Mouse (Mus musculus) right cerebral cortex, postnatal 14 days (tissue): ENCODE results near the gene Tlk1.
"Not testable (repeated sequence)": the region's sequence is repeated elsewhere in the genome, so short reads cannot be mapped to it uniquely, and the experiment has no call there.

Source experiments
- DNase-seq: peaks from one replicate; pipeline ENCODE4 v3.0.0; 2022

Tlk1 gene

GRCm38 (mm10) chr2:70831709-70832350, 6.3 kb upstream of the Tlk1 start:
- DNase-seq = no peak

DNA sequence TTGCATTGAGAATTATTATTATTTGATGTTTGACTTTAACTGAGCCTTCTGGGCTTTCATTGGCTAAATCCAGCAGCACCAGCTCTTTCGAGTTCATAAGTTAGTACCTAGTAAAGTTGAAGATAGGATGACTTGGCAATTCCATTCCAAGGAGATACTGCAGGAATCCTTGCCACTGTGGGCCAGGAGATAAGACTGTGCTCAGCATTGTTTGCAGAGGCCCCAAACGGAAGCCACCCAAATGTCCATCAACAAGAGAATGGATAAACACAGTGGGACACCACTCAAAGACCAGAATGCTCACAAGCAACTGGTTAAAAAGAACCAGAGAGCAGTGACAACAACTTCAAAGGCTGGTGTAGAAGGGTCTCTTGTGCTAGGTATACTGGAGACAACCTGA, 5.2 kb upstream of the Tlk1 start:
- no peak for DNase-seq

- no peak for DNase-seq
Measured at GRCm38 (mm10) chr2:70829946-70830610, 4.5 kb upstream of the Tlk1 start.

- no peak for DNase-seq
Measured at GRCm38 (mm10) chr2:70827780-70828179, 2.3 kb upstream of the Tlk1 start.

GRCm38 (mm10) chr2:70826436-70827230, 1.1 kb upstream of the Tlk1 start:
- DNase-seq = no peak

- DNase-seq = peak; percentile 68
Measured at GRCm38 (mm10) chr2:70824838-70825370, 624 bp downstream of the Tlk1 start.

DNA sequence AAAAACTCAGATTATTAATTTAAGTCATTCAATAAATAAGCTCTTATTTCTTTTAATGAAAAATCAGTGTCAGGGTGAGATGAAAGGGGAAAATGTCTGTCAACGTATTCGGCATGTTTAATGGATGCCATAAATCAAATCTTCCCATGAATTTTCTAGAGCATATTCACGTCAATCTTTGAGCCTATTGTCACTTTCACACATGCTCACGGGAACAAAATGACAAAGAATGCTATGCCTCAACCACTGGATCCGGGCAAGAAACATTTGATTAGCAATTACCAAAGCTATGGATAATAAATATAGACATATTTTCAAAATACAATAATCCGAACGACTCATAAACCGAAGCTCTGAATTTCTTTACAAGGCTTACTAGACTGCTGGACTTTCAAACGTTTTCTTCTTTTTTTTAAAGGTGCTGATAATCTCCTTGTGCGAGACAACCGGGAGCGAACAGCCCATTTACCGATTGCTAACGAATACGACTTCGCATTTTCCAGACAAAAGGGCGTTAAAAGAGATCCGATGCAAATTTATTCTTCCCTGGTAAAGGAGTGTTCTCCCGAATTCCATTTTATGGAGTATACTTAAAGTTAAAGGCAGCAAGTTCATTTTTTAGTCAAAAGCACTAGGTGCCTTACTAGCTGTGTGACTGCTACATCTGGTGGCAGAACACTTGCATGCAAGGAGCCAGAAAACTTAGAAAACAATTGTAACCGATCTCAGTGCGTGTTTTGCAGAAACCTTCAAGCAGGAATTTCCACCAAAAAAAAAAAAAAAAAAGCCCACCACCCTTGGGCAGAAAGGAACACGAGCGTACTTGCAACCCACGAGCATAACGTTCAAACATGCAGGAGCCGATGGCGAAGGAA, 1.4 kb downstream of the Tlk1 start:
- no peak for DNase-seq

DNA sequence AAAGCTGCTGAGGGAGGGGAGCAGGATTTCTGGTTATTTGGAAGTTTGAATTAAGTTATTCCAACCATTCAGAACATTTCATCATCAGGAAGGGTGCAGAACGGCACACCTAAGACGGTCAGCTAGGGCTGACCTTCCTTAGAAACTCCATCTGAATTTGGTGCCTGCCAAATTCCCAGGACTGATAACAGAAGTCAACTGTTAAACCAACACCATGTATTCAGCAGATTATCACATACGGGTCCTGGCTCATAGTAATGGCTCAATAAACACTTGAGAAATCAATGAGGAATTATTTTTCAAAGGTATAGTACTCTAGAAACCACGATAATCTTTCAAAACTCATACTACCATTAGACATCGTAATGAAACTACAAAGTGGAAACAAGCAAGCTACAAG, 2.1 kb downstream of the Tlk1 start:
- no peak for DNase-seq

DNA sequence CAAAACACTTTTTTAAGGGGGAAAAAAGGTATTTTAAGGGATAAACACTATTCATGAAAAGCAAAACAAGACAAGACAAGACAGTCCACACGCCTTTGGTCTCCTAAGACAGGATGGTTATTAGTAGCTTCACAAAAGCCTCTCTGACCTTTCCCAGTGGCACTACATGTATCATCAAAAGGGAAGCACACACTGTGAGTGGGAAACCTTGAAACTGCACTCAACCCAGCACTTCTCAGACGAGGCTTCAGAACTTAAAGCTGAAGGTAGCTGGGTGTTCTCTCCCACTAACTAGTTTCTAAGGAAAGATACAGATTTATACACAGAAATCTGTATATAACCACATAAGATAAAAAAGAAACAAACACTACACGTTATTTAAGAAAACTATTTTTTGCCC, 8.6 kb downstream of the Tlk1 start:
- DNase-seq = no peak

DNA sequence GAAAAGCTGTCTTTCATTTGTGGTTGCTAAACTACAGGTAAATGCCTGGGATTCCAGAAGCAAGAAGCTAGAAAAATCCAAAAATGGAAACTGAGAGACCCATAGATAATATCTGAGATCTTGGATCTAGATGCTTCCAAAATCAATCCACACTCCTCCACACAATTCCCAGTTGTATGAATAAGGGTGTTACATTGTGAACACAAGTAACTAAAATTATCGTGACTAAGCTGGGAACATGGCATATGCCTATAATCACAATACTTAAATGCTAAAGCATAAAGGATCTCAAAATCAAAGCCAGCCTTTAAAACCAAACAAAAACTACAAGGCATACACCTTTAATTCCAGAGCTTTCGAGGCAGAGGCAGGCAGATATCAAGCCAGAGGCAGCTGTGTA, 9.5 kb downstream of the Tlk1 start:
- DNase-seq = no peak

DNA sequence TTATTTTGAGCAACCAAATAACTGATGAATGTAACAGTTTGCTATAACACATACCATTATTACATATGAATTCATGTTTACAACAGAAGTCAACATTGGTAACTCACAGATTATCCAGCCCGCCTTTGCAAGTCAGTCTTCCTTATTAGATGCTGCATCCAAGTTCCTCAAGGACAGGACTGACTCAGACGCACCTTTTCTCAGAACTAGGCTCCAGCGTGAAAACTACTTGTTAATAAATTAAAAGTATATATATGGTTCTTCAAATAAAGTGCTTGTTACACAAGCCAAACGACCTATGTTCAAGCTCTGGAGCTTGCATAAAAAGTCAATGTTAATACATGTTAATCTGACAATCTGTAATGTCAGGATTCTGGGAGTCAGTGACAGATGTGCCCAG, 11.9 kb downstream of the Tlk1 start:
- no peak for DNase-seq

GRCm38 (mm10) chr2:70811476-70811875, 14.1 kb downstream of the Tlk1 start:
- DNase-seq = no peak

- no peak for DNase-seq
Measured at GRCm38 (mm10) chr2:70809921-70810320, 15.6 kb downstream of the Tlk1 start.

GRCm38 (mm10) chr2:70808681-70809080, 16.8 kb downstream of the Tlk1 start:
- DNase-seq = no peak

GRCm38 (mm10) chr2:70807678-70808077, 17.9 kb downstream of the Tlk1 start:
- not testable (repeated sequence) for DNase-seq

DNA sequence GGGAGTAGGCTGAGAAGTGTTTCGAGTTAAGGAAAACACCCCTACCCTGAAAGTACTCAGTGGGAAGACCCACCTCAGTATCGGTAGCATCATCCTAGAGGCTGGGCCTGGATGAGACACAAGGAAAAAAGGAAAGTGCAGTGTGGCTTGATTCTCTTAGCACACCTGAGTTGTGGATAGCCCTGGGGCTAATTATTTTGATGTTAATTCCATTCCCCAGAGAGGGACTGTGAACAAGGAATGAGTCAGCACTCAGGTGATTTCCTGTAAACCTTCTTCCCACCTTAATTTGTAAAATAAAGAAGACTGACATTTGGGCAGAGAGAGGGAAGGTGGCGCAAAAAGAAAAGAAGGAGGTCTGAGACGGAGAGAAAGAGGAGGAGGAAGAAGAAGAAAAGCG, 19.5 kb downstream of the Tlk1 start:
- no peak for DNase-seq

GRCm38 (mm10) chr2:70803696-70804095, 21.8 kb downstream of the Tlk1 start:
- DNase-seq = not testable (repeated sequence)

DNA sequence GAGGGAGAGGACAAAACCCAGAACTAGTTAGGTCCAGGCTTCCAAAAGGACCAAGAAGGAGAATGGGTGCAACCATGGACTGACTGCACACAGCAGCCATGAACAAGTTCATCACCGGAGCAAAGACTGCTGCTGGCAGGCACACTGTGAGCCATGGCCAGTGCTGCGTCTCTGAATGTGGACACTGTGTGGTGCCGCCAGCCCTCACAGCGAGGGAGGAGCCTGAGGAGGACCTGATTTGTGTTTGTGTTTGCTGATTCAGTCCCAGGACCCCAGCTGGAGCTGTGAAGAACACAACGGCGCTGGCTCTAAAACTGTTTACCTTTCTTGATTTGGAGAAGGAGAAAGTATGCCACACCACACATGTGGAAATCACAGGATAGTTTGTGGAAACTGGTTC, 22.9 kb downstream of the Tlk1 start:
- peak; percentile 17 for DNase-seq

DNA sequence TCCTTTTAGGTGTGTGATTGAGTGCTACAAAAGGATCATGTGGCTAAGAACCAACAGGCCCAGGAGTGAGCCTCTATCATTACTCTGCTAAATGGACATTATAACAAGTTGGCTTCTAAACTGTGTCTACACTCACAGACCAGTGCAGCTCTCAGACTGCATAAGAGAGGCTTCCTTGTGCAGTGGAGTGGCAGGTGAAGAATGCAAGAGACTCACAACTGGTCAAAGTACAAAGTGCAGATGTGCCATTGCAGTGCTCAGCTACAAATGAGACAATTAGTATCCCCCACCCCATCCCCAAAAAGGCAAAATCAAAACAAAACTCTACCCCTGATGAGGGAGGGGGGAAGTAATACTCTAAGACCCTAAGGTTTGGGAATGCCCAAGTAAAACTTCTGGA, 24.0 kb downstream of the Tlk1 start:
- DNase-seq = no peak

- no peak for DNase-seq
Measured at GRCm38 (mm10) chr2:70800396-70800795, 25.1 kb downstream of the Tlk1 start.

GRCm38 (mm10) chr2:70793276-70793675, 32.3 kb downstream of the Tlk1 start:
- no peak for DNase-seq

DNA sequence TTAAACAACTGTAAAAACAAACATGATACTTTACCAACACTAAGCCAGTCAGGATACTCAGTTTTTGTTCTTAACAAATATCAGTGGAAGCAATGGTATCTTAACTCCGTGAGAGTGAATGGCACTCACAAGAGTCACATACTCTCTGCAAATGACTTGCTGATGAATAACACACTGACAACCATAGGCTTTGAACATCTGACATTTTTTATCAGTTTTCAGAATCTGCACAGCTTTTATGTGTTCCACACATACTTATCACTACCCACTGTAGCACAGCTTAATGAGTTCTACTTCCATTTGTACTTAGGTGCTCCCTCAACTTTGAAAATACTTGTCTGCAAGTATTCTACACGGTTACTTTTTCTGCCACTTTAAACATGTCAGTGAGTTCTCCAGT, 35.3 kb downstream of the Tlk1 start:
- DNase-seq = no peak

DNA sequence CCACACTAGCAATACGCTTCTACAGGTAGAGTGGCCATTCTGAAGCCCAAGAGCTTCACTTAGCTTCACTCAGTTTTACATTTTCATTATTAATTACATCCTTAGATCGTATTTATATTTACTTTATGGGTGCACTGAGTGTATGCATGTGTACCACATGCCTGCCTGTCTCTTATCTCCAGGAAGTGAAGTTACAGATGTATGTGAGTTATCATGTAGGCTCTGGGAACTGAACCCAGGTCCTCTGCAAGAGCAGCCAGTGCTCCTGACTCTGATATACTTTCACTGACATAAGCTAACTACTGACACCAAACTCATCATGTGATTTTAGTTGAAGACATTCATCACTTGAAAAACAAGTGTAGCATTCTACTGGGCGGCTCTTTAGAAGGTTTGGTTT, 36.2 kb downstream of the Tlk1 start:
- DNase-seq = no peak
